Mouse (Mus musculus) hindbrain, embryonic 10.5 days (tissue): ENCODE data around the gene Phb2. TPM values are rescaled to one million over a fixed set of nuclear protein-coding genes. Genes with fewer than 3 reads are reported as not detected.
A peak's percentile ranks its signal among the peaks of the same experiment; 100 is the strongest.

Experiments
- DNase-seq: peaks from one replicate; pipeline ENCODE4 v3.0.0-alpha.2; 2017; ENCODE audit warnings: low spot score
- H3K27ac ChIP-seq: fragments of 300-500 bp; sonication (generic); 2 replicates; pipeline ENCODE4 v1.5.1; 2016; ENCODE audit warnings: mild to moderate bottlenecking, moderate library complexity
- H3K27me3 ChIP-seq: fragments of 300-500 bp; sonication (generic); 2 replicates; pipeline ENCODE4 v1.6.1; 2016; ENCODE audit warnings: mild to moderate bottlenecking; ENCODE audit not compliant: poor library complexity, insufficient read depth, severe bottlenecking
- H3K36me3 ChIP-seq: fragments of 300-500 bp; sonication (generic); 2 replicates; pipeline ENCODE4 v1.6.1; 2016; ENCODE audit warnings: mild to moderate bottlenecking, moderate library complexity
- H3K4me1 ChIP-seq: fragments of 300-500 bp; sonication (generic); replicated peaks from 2 replicates; pipeline ENCODE4 v1.6.1; 2016; ENCODE audit warnings: mild to moderate bottlenecking
- H3K4me3 ChIP-seq: fragments of 300-500 bp; sonication (generic); 2 replicates; pipeline ENCODE4 v1.5.1; 2016; ENCODE audit warnings: mild to moderate bottlenecking, moderate library complexity
- H3K9me3 ChIP-seq: fragments of 300-500 bp; sonication (generic); 2 replicates; pipeline ENCODE4 v1.6.1; 2016; ENCODE audit warnings: mild to moderate bottlenecking, moderate library complexity
- WGBS: fragments of 180-500 bp; shearing (Covaris S2); methylation state at CpG from one replicate; pipeline ENCODE4 v1.1.7; 2016; 5-methylcytosine and 5-hydroxymethylcytosine counted together
- polyA plus RNA-seq: library from polyadenylated mRNA; unstranded; fragments of >200 nt; fragmentation: Nextera tagmentation; extraction: Ambion mirVana; gene quantifications from 2 replicates; pipeline ENCODE4 v1.2.1, GENCODE M21; 2016

Gene Phb2
- polyA plus RNA-seq, 1 experiment from 2014 or later = 410 TPM

- DNase-seq = no peak
- Histone ChIP-seq H3K9me3 (no peaks in the 10 kb centered on the region), H3K27ac (no peak overlapping the region), H3K27me3 (no peaks in the 10 kb centered on the region), H3K4me3 (no peak overlapping the region), H3K4me1 (peaks cover 15% of the 10 kb centered on the region), H3K36me3 (peaks cover 42% of the 10 kb centered on the region)
- WGBS = 92% methylated on average over 7 of the region's 7 CpGs
Measured at GRCm38 (mm10) chr6:124696441-124697150, 15.5 kb upstream of the Phb2 start.

GRCm38 (mm10) chr6:124698751-124699150 is 13.4 kb upstream of the Phb2 start:
- Histone ChIP-seq H3K27me3 (no peaks in the 10 kb centered on the region), H3K36me3 (peaks cover 64% of the 10 kb centered on the region), H3K27ac (no peak overlapping the region), H3K4me1 (peaks cover 15% of the 10 kb centered on the region), H3K4me3 (no peak overlapping the region), H3K9me3 (no peaks in the 10 kb centered on the region)
- no peak for DNase-seq
- WGBS = 83% methylated on average over 6 of the region's 6 CpGs

- WGBS = 81% methylated on average over 4 of the region's 4 CpGs
Measured at GRCm38 (mm10) chr6:124699366-124699765, 12.8 kb upstream of the Phb2 start.

GRCm38 (mm10) chr6:124699962-124700610 is 12.1 kb upstream of the Phb2 start:
- peaks cover 77% of the 10 kb centered on the region for H3K36me3 ChIP-seq
- no peaks in the 10 kb centered on the region for H3K27me3 ChIP-seq
- no peak for DNase-seq
- H3K4me3 ChIP-seq = no peak overlapping the region
- 84% methylated on average over 11 of the region's 11 CpGs for WGBS
- H3K9me3 ChIP-seq = no peaks in the 10 kb centered on the region
- peaks cover 5% of the 10 kb centered on the region; the same call in 1 of the 2 replicates for H3K4me1 ChIP-seq
- H3K27ac ChIP-seq = no peak overlapping the region

More at GRCm38 (mm10) chr6:124699366-124699765, 12.8 kb upstream of the Phb2 start:
- Histone ChIP-seq H3K36me3 (peaks cover 70% of the 10 kb centered on the region), H3K9me3 (no peaks in the 10 kb centered on the region), H3K27me3 (no peaks in the 10 kb centered on the region), H3K27ac (no peak overlapping the region), H3K4me1 (peaks cover 9% of the 10 kb centered on the region), H3K4me3 (no peak overlapping the region)
- DNase-seq = no peak

- no peak overlapping the region for H3K4me3 ChIP-seq
- DNase-seq = no peak
- H3K27ac ChIP-seq = no peak overlapping the region
- H3K27me3 ChIP-seq = no peaks in the 10 kb centered on the region
- H3K9me3 ChIP-seq = no peaks in the 10 kb centered on the region
- H3K4me1 ChIP-seq = peaks cover 5% of the 10 kb centered on the region; the same call in 1 of the 2 replicates
- H3K36me3 ChIP-seq = peaks cover 85% of the 10 kb centered on the region
- WGBS = 75% methylated on average over 8 of the region's 8 CpGs
Measured at GRCm38 (mm10) chr6:124701338-124701737, 10.8 kb upstream of the Phb2 start.

- Histone ChIP-seq H3K9me3 (no peaks in the 10 kb centered on the region), H3K4me1 (peaks cover 5% of the 10 kb centered on the region; the same call in 1 of the 2 replicates), H3K4me3 (no peak overlapping the region), H3K36me3 (peaks cover 94% of the 10 kb centered on the region), H3K27me3 (no peaks in the 10 kb centered on the region), H3K27ac (no peak overlapping the region)
- no peak for DNase-seq
- WGBS = 93% methylated on average over 17 of the region's 17 CpGs
Measured at GRCm38 (mm10) chr6:124702102-124702783, 9.9 kb upstream of the Phb2 start.

GRCm38 (mm10) chr6:124702784-124703103 is 9.4 kb upstream of the Phb2 start:
- WGBS = 56% methylated on average over 3 of the region's 3 CpGs
- peaks cover 5% of the 10 kb centered on the region; the same call in 1 of the 2 replicates for H3K4me1 ChIP-seq
- H3K9me3 ChIP-seq = no peaks in the 10 kb centered on the region
- H3K36me3 ChIP-seq = peaks cover 99% of the 10 kb centered on the region
- DNase-seq = peak; percentile 71
- H3K27me3 ChIP-seq = no peaks in the 10 kb centered on the region
- H3K27ac ChIP-seq = no peak overlapping the region
- H3K4me3 ChIP-seq = no peak overlapping the region

GRCm38 (mm10) chr6:124703789-124704188 is 8.3 kb upstream of the Phb2 start:
- Histone ChIP-seq H3K4me3 (no peak overlapping the region), H3K27me3 (no peaks in the 10 kb centered on the region), H3K36me3 (peaks cover 100% of the 10 kb centered on the region), H3K27ac (no peak overlapping the region), H3K9me3 (no peaks in the 10 kb centered on the region), H3K4me1 (no peaks in the 10 kb centered on the region)
- no peak for DNase-seq
- WGBS = 84% methylated on average over 7 of the region's 7 CpGs

GRCm38 (mm10) chr6:124704417-124704816 is 7.7 kb upstream of the Phb2 start:
- Histone ChIP-seq H3K27ac (no peak overlapping the region), H3K9me3 (no peaks in the 10 kb centered on the region), H3K36me3 (peaks cover 99% of the 10 kb centered on the region), H3K27me3 (no peaks in the 10 kb centered on the region), H3K4me3 (no peak overlapping the region), H3K4me1 (0 out of 2 replicates have a peak, but pooled peaks cover 2% of the 10 kb centered on the region)
- 97% methylated on average over 2 of the region's 2 CpGs for WGBS
- DNase-seq = no peak

GRCm38 (mm10) chr6:124706061-124706627 is 6.0 kb upstream of the Phb2 start:
- Histone ChIP-seq H3K4me3 (no peak overlapping the region), H3K27me3 (no peaks in the 10 kb centered on the region), H3K4me1 (peaks cover 17% of the 10 kb centered on the region), H3K9me3 (no peaks in the 10 kb centered on the region), H3K27ac (no peak overlapping the region), H3K36me3 (peaks cover 96% of the 10 kb centered on the region)
- DNase-seq = no peak
- 86% methylated on average over 5 of the region's 5 CpGs for WGBS

GRCm38 (mm10) chr6:124708289-124708889 is 3.7 kb upstream of the Phb2 start:
- WGBS = 98% methylated on average over 10 of the region's 10 CpGs

GRCm38 (mm10) chr6:124712918-124713317 is 782 bp downstream of the Phb2 start:
- no peak for DNase-seq
- H3K27me3 ChIP-seq = no peaks in the 10 kb centered on the region
- peak overlapping the region; percentile 94 for H3K27ac ChIP-seq
- H3K36me3 ChIP-seq = peaks cover 74% of the 10 kb centered on the region
- H3K9me3 ChIP-seq = no peaks in the 10 kb centered on the region
- 21% methylated on average over 11 of the region's 11 CpGs for WGBS
- H3K4me1 ChIP-seq = peaks cover 39% of the 10 kb centered on the region
- peak overlapping the region; percentile 97 for H3K4me3 ChIP-seq

More at GRCm38 (mm10) chr6:124708289-124708889, 3.7 kb upstream of the Phb2 start:
- DNase-seq = no peak
- Histone ChIP-seq H3K4me1 (peaks cover 29% of the 10 kb centered on the region), H3K27me3 (no peaks in the 10 kb centered on the region), H3K4me3 (no peak overlapping the region), H3K36me3 (peaks cover 74% of the 10 kb centered on the region), H3K27ac (no peak overlapping the region), H3K9me3 (no peaks in the 10 kb centered on the region)
